Mouse (Mus musculus) lung, postnatal 0 days (tissue): ENCODE measurements at regions not wholly inside any gene's neighbourhood (a gene's known extent, or its start where the extent isn't known, plus 50 kb on each side); places are given as distances from the start of the nearest gene placed in this dataset.
"Not testable (repeated sequence)": the region's sequence is repeated elsewhere in the genome, so short reads cannot be mapped to it uniquely, and the experiment has no call there.

ENCODE experiments used
- ATAC-seq: fragments of 200-750 bp; cut with Nextera tagmentation; 2 replicates; pipeline ENCODE4 v1.8.0; 2017; ENCODE audit warnings: moderate library complexity
- DNase-seq: peaks from one replicate; pipeline ENCODE4 v3.0.0-alpha.2; 2016; ENCODE audit warnings: low spot score
- H3K27ac ChIP-seq: fragments of 300-500 bp; sonication (generic); 2 replicates; pipeline ENCODE4 v1.5.1; 2014; ENCODE audit warnings: antibody characterized with exemption, mild to moderate bottlenecking, low read length, mixed read lengths
- H3K27me3 ChIP-seq: fragments of 300-500 bp; sonication (generic); replicated peaks from 2 replicates; pipeline ENCODE4 v1.6.1; 2014; ENCODE audit warnings: low read length, mixed read lengths; ENCODE audit not compliant: insufficient read depth
- H3K36me3 ChIP-seq: fragments of 300-500 bp; sonication (generic); 2 replicates; pipeline ENCODE4 v1.6.1; 2014; ENCODE audit warnings: low read length, mixed read lengths; ENCODE audit not compliant: insufficient read depth
- H3K4me1 ChIP-seq: fragments of 300-500 bp; sonication (generic); 2 replicates; pipeline ENCODE4 v1.6.1; 2014; ENCODE audit warnings: antibody characterized with exemption, low read depth, low read length, mixed read lengths; ENCODE audit not compliant: insufficient read depth
- H3K4me2 ChIP-seq: fragments of 300-500 bp; sonication (generic); replicated peaks from 2 replicates; pipeline ENCODE4 v1.6.1; 2014; ENCODE audit warnings: low read depth, mild to moderate bottlenecking, low read length, moderate library complexity, mixed read lengths
- H3K4me3 ChIP-seq: fragments of 300-500 bp; sonication (generic); 2 replicates; pipeline ENCODE4 v1.5.1; 2014; ENCODE audit warnings: low read depth, low read length
- H3K9ac ChIP-seq: fragments of 300-500 bp; sonication (generic); replicated peaks from 2 replicates; pipeline ENCODE4 v1.6.1; 2014; ENCODE audit warnings: low read depth, mild to moderate bottlenecking
- H3K9me3 ChIP-seq: fragments of 300-500 bp; sonication (generic); 2 replicates; pipeline ENCODE4 v1.6.1; 2016; ENCODE audit warnings: low read length, mixed read lengths
- CTCF ChIP-seq: IDR thresholded peaks from 2 replicates; pipeline ENCODE4 v1.5.1; 2016; ENCODE audit warnings: antibody characterized with exemption, mild to moderate bottlenecking
- EP300 ChIP-seq: IDR thresholded peaks from 2 replicates; pipeline ENCODE4 v1.6.1; 2016; ENCODE audit warnings: antibody characterized with exemption, mild to moderate bottlenecking, control low read depth
- WGBS: fragments of 180-500 bp; shearing (Covaris S2); extraction: QIAGEN DNeasy Blood & Tissue Kit; methylation state at CpG from one replicate; pipeline ENCODE4 v1.1.7; 2014; 5-methylcytosine and 5-hydroxymethylcytosine counted together

- no peaks in the 10 kb centered on the region for H3K36me3 ChIP-seq
- DNase-seq (no peak), ATAC-seq (no peak)
- 63% methylated on average over 3 of the region's 3 CpGs for WGBS
- no peaks in the 10 kb centered on the region for H3K9me3 ChIP-seq
- no peaks in the 10 kb centered on the region for H3K27me3 ChIP-seq
- H3K27ac ChIP-seq: no peak overlapping the region
- no peak overlapping the region for H3K4me2 ChIP-seq
- H3K9ac ChIP-seq: no peak overlapping the region
- no peak overlapping the region for H3K4me3 ChIP-seq
- no peaks in the 10 kb centered on the region for H3K4me1 ChIP-seq
- no peak for TF ChIP-seq CTCF
- TF ChIP-seq EP300: no peak
Measured at GRCm38 (mm10) chr10:30342965-30343478, 142.7 kb upstream of the Cenpw start.

GRCm38 (mm10) chr10:30328334-30329014, 128.1 kb upstream of the Cenpw start:
- WGBS: 36% methylated on average over 10 of the region's 10 CpGs
- Histone ChIP-seq H3K27ac (no peak overlapping the region), H3K4me3 (no peak overlapping the region), H3K4me1 (no peaks in the 10 kb centered on the region), H3K9me3 (no peaks in the 10 kb centered on the region), H3K36me3 (no peaks in the 10 kb centered on the region), H3K27me3 (no peaks in the 10 kb centered on the region), H3K9ac (no peak overlapping the region), H3K4me2 (no peak overlapping the region)
- ATAC-seq (no peak), DNase-seq (no peak)
- TF ChIP-seq CTCF (no peak), EP300 (no peak)

DNA sequence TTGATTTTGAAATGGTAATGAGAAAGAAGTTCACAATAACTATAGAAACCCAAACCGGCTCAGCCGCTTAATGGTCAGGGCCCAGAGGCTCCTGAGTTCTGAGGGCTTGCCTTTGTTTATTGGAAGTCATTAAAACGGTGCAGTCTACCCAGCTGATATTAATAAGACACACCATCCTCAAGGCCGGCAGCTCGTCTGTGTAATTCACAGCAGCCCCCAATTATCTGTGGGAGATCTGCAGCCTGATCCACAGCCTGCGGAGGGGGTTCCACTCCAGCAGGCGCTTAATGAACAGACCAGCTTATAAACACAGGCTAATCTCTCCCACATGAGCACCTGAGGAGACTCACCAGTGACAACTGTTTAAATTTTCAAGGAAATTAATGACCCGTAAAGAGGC, 127.5 kb upstream of the Cenpw start:
- Histone ChIP-seq H3K4me2 (no peak overlapping the region), H3K27ac (no peak overlapping the region), H3K9ac (no peak overlapping the region), H3K27me3 (no peaks in the 10 kb centered on the region), H3K4me3 (no peak overlapping the region), H3K9me3 (no peaks in the 10 kb centered on the region), H3K36me3 (no peaks in the 10 kb centered on the region), H3K4me1 (no peaks in the 10 kb centered on the region)
- DNase-seq: no peak
- WGBS: 39% methylated on average over 8 of the region's 8 CpGs
- no peak for ATAC-seq
- no peak for TF ChIP-seq CTCF
- TF ChIP-seq EP300: no peak

DNA sequence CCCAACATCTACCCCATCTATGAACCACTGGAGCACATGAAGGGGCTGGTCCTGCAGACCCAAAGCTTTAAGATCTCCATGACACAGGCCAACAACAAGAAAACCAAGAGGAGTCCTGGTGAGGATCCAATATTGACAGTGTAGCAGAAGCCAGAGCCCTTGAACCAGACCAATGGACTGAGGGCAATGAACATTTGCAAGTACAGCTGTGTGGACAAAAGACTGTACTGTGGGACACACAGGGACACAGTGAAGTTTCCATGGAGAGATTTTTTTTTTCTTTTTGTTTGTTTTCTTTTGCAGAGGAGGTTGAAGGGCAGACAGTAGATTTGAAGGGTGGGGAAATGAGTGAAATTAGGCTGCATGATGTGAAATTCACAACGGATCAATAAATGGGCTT, 126.5 kb upstream of the Cenpw start:
- Histone ChIP-seq H3K4me3 (no peak overlapping the region), H3K27ac (no peak overlapping the region), H3K4me1 (no peaks in the 10 kb centered on the region), H3K9ac (no peak overlapping the region), H3K27me3 (no peaks in the 10 kb centered on the region), H3K9me3 (no peaks in the 10 kb centered on the region), H3K36me3 (no peaks in the 10 kb centered on the region), H3K4me2 (no peak overlapping the region)
- DNase-seq (no peak), ATAC-seq (no peak)
- WGBS: 43% methylated on average over 1 of the region's 1 CpGs
- no peak for TF ChIP-seq CTCF

- not testable (repeated sequence) for H3K9ac ChIP-seq, H3K9me3 ChIP-seq, DNase-seq, H3K4me2 ChIP-seq, H3K36me3 ChIP-seq, H3K4me3 ChIP-seq, H3K4me1 ChIP-seq, H3K27ac ChIP-seq, H3K27me3 ChIP-seq, ATAC-seq
- 44% methylated on average over 1 of the region's 7 CpGs for WGBS
Measured at GRCm38 (mm10) chr10:30295871-30296270, 95.5 kb upstream of the Cenpw start.

DNA sequence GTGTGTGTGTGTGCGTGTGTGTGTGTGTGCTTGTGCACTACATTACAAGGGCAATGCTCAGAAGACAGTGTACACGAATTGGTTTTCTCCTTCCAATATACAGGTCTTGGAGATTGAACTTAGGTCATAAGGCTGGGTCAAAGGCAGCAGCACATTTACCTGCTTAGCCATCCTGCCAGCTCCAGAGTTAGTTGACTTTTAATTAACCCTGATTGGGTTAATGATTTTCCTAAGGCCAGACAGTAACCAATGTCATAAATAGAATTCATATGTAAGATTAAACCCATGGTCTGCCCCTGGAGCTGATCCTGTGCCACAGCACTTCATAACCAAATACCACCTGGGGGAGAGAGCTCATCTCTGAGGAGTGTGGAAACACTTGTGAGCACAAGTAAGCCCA, 81.3 kb upstream of the Cenpw start:
- ATAC-seq: no peak
- Histone ChIP-seq H3K4me2 (no peak overlapping the region), H3K27ac (no peak overlapping the region), H3K4me3 (no peak overlapping the region), H3K27me3 (no peaks in the 10 kb centered on the region), H3K9me3 (no peaks in the 10 kb centered on the region), H3K9ac (no peak overlapping the region), H3K36me3 (no peaks in the 10 kb centered on the region), H3K4me1 (no peaks in the 10 kb centered on the region)
- DNase-seq: no peak
- TF ChIP-seq EP300: no peak
- TF ChIP-seq CTCF: no peak
- 76% methylated on average over 2 of the region's 2 CpGs for WGBS

- no peak for DNase-seq
- no peak overlapping the region for H3K4me2 ChIP-seq
- H3K4me3 ChIP-seq: no peak overlapping the region
- WGBS: 84% methylated on average over 1 of the region's 1 CpGs
- H3K27ac ChIP-seq: no peak overlapping the region
- no peaks in the 10 kb centered on the region for H3K36me3 ChIP-seq
- ATAC-seq: no peak
- no peaks in the 10 kb centered on the region for H3K27me3 ChIP-seq
- no peak for TF ChIP-seq CTCF
- no peak for TF ChIP-seq EP300
- H3K4me1 ChIP-seq: no peaks in the 10 kb centered on the region
- H3K9me3 ChIP-seq: no peaks in the 10 kb centered on the region
- no peak overlapping the region for H3K9ac ChIP-seq
Measured at GRCm38 (mm10) chr10:30280451-30280850, 80.1 kb upstream of the Cenpw start.
